Mouse (Mus musculus) inflammation-experienced regulatory T-cells, adult 6 months (primary cell): Measurements from ENCODE around the gene Znrd1. TPM values are rescaled to one million over a fixed set of nuclear protein-coding genes. Genes with fewer than 3 reads are reported as not detected.

Source experiments
- ATAC-seq: one replicate; pipeline ENCODE4 v1.8.0; 2017
- polyA plus RNA-seq, 3 experiments: library from polyadenylated mRNA; unstranded; fragments of 100-300 nt; shearing (Covaris generic); gene quantifications; one replicate each; pipeline ENCODE4 v1.2.1; 2017

Znrd1 gene
- polyA plus RNA-seq, 3 experiments from 2014 or later, result 71.2 to 90.2 (median 83.7) TPM

DNA sequence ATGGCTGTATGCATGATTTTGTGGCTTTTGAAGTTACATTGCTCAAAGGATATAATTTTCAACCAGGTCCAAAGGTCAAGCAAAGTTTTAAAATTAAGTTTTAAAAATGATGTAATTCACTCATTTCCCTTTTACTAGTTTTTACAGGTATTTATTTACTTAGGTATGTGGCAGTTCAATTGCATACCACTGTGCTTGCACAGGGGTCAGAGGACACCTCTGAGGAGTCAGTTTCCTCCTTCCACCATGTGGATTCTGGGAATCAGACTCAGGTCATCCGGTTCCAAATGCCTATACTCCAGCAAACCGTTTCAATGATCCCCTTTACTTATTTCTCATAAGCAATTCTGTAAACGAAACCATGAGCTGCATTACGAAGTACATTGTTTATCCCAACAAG, 35.6 kb downstream of the Znrd1 start:
- no peak for ATAC-seq

DNA sequence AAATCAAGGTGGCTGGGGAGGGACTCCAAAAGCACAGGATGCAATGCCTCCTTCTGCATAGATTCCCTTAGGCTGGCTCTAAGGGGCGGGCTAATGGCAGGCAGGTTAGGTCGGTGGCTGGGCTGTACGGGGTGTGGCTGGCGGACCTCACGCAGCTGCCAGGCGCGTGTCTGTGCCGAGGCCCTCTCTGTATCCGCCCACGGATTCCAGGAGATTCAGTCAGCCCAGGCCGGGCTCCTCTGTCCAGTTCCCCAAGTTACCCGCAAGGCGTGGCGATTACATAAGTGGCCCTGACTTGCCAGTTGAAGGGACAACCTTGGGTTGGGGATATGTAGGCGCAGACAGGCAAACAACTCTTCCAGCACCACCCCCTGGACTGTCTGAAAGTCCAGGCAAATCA, 38.1 kb downstream of the Znrd1 start:
- no peak for ATAC-seq

DNA sequence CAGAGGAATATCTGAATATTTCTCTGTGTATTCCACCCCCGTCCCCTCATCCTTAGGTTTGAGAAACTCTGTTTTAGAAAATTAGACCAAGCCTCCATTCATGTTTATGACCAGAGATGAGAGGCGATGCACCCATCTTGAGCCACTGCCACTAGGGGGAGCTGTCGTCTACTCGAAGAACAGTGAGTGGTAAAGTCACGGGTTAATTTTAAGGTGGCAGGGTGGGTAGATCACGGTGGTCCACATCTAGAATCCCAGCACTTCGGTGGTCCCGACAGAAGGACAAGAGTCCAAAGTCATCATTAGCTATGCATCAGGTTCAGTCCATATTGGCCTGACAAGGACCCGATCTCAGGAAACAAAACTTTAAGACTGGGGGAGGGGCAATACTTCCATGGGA, 43.3 kb downstream of the Znrd1 start:
- no peak for ATAC-seq

DNA sequence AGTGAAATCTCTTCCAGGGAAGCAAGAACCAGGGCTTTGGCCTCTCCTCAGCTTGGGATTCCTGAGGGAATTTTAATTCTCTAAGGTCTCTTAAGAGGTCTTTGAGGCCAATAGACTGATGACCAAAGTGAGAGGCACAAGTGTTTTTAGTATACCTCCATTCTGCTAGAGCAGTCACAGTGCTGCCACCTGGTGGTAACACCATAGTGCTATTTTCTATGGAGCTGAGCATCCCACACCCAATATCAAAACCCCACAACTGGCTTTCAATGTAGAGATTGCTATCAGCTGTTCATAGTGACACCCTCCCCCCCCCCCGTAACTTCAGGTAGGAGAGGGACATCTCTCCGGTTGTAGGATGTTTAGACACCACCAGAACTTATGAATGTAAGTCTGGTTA, 44.3 kb downstream of the Znrd1 start:
- ATAC-seq, result peak; percentile 52

DNA sequence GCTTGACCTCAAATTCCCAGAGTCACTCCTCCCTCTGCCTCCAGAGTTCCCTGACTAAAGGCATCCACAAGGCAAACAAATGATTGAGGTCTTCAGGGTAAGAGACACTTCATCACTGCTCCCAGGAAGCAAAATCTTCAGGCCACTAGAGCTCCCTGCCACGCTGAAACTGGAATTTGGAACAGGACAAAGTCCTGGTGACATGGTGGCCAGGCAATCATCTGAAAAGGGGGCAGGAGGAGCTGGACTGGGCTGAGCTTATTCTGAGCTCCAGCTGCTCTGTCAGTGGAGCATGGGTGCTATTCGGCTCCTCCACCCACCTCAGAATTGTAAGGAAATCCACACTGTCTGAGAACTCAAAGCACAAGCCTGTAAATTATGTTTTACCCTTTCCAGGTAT, 46.3 kb downstream of the Znrd1 start:
- ATAC-seq, result no peak

DNA sequence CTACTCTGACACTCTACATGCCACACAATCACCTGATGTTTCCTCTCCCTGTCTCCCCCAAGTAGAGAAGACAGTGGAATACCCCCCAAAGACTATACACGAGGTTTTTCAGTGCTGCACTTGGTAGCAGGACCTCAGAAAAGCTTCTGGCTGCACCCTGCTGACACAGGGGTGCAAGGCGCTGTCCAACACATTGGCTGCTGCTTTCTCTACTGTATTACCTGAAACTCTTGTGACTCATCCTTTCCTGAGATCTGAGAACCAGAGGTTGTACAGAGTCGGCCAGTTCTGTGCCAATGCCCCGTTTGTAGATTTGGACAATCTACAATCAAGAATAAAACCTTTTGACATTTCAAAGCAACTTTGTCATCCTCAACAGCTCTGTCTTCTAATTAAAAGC, 48.6 kb downstream of the Znrd1 start:
- ATAC-seq, result no peak

DNA sequence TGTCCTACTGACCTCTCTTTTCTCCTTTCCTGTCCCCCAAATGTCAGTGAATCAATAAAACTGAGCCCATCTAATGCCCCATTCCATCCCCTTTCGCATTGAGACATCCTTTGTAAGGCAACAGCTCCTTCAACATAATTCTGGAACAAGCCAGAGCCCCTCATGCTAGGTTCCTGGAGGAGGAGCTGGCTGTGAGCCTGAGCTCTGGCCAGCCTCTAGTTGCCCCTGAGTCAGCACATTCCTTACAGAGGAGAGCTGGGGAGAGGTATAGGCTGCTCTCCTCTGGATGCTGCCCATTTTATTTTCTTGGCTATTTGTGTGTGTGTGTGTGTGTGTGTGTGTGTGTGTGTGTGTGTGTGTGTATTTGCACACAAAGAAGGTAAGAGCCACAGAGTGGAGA, 50.1 kb downstream of the Znrd1 start:
- ATAC-seq, result no peak

Other genes with a start within 250 kb of the Znrd1 start
- gene H2-M10.5, start 185.6 kb downstream of the Znrd1 start, polyA plus RNA-seq, result not detected
- gene H2-M10.6, start 146.4 kb downstream of the Znrd1 start, polyA plus RNA-seq, result not detected
- 10 to 100 TPM; 59.1 to 61.1 (median 60.5) TPM for gene Trim26, start 121.4 kb downstream of the Znrd1 start, polyA plus RNA-seq
- gene Trim15, start 91.3 kb downstream of the Znrd1 start, polyA plus RNA-seq, result under 1 TPM; 0.32 to 0.47 (median 0.33) TPM
- gene Trim10, start 89.0 kb downstream of the Znrd1 start, polyA plus RNA-seq, result not detected
- gene Trim40, start 68.4 kb downstream of the Znrd1 start, polyA plus RNA-seq, result not detected
- gene Trim31, start 60.4 kb downstream of the Znrd1 start, polyA plus RNA-seq, result not detected
- gene Rnf39, start 15.6 kb downstream of the Znrd1 start, polyA plus RNA-seq, result not detected
- gene Ppp1r11, start 6.8 kb downstream of the Znrd1 start, polyA plus RNA-seq, result 100 to 1,000 TPM; 206 to 226 (median 211) TPM
- 1 to 10 TPM; 2.7 to 8.0 (median 8.0) TPM for gene Znrd1as, start within 50 bp of the Znrd1 start, polyA plus RNA-seq
- not detected for gene 2410137M14Rik, start 22.7 kb upstream of the Znrd1 start, polyA plus RNA-seq
- gene H2-M5, start 31.0 kb upstream of the Znrd1 start, polyA plus RNA-seq, result under 1 TPM in 2 of 3 experiments, not detected in 1; 0.16 to 0.39 TPM
- gene Zfp57, start 42.6 kb upstream of the Znrd1 start, polyA plus RNA-seq, result not detected
- not detected for gene Mog, start 64.8 kb upstream of the Znrd1 start, polyA plus RNA-seq
- 1 to 10 TPM; 4.1 to 8.0 (median 7.4) TPM for gene Gabbr1, start 87.4 kb upstream of the Znrd1 start, polyA plus RNA-seq
- under 1 TPM in 2 of 3 experiments, not detected in 1; 0.16 to 0.20 TPM for gene Olfr90, start 129.9 kb upstream of the Znrd1 start, polyA plus RNA-seq
- under 1 TPM in 1 of 3 experiments, not detected in 2; 0.15 TPM for gene Olfr91, start 139.7 kb upstream of the Znrd1 start, polyA plus RNA-seq
- not detected for gene Olfr92, start 161.5 kb upstream of the Znrd1 start, polyA plus RNA-seq
- gene Olfr93, start 202.9 kb upstream of the Znrd1 start, polyA plus RNA-seq, result not detected
- 1 to 10 TPM in 1 of 3 experiments, under 1 TPM in 1, not detected in 1; 0.62 to 1.6 TPM for gene Ubd, start 235.3 kb upstream of the Znrd1 start, polyA plus RNA-seq
- gene Olfr94, start 242.4 kb upstream of the Znrd1 start, polyA plus RNA-seq, result not detected